Mouse (Mus musculus) hindlimb bud, embryonic 11.5 days (tissue): Measurements from ENCODE around the gene Pmpca.

Experiments used
- DNase-seq: peaks from one replicate; pipeline ENCODE4 v3.0.0-alpha.2; 2012; ENCODE audit warnings: low read depth, low spot score; ENCODE audit errors: extremely low spot score

Gene Pmpca

GRCm38 (mm10) chr2:26389154-26389690 is at the start of gene Pmpca, which contains the start of gene Entr1:
TSS of gene Pmpca (plus strand) at chr2:26389339.
TSS of gene Entr1 (minus strand) at chr2:26389316.
- DNase-seq, result no peak

DNA sequence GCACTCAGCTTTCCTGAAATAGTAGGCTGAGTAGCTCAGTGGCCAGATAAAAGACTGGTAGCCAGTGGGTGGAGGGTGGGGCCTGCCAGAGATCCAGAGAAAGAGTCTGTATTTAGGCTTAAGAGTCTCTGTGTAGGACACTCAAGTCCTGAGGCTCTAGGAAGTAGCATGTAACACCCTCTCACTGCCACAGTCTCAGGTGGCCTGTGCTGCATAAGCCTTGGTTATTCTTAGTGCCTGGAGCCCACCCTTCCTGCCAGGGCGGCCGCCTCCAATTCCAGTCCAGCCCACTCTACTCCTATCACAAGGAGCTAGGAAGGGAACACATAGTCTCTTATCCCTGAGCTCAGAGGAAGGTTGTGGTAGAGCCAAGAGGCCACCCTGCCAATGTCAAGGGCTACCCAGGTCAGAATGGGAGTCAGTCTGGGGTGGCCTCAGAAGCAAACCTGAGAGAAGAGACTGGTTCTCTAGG is 47.6 kb upstream of the Pmpca start:
- no peak for DNase-seq

DNA sequence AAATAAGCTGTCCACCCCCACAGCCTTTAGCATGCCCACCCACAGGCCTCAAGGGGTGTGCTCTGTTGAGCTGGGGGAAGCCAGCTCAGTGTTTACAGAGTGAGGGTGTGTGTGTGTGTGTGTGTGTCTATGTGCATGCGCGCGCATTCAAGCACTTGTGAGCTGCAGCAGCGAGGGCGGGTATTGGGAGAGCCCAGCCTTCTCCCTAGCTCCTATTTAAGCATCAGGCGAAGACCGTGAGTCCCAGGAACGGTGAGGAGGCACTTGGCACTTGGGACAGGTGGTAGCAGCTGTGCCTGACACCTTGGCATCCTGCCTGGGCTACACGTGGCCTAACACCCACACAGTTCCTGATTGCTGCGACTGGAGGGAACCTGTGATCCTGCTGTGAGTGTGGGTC is 47.1 kb upstream of the Pmpca start:
- no peak for DNase-seq

GRCm38 (mm10) chr2:26342609-26343490 is 46.3 kb upstream of the Pmpca start:
- DNase-seq, result no peak

DNA sequence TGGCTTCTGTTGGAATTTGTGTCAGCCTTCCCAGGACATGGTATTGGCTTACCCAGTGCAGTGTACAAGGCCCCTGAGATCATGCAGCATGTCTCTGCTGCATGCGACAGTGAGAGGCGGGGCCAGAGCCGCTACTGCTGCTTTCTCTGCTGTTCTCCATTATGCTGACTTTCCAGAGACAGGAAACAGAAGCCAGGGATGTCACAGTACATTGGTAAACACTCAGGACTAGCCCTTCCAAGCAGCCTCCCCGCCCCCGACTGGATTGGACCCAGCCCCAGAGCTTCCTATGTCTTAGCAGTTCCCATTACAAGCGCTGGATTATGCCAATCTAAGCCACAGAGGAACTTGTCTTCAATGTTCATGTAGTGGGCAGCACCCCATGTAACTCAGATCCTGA is 40.9 kb upstream of the Pmpca start:
- DNase-seq, result no peak

- peak; percentile 63 for DNase-seq
Observed at GRCm38 (mm10) chr2:26351358-26352290, 37.5 kb upstream of the Pmpca start, which contains the start of gene Dnlz. TSS of gene Dnlz (minus strand) at chr2:26352110.

DNA sequence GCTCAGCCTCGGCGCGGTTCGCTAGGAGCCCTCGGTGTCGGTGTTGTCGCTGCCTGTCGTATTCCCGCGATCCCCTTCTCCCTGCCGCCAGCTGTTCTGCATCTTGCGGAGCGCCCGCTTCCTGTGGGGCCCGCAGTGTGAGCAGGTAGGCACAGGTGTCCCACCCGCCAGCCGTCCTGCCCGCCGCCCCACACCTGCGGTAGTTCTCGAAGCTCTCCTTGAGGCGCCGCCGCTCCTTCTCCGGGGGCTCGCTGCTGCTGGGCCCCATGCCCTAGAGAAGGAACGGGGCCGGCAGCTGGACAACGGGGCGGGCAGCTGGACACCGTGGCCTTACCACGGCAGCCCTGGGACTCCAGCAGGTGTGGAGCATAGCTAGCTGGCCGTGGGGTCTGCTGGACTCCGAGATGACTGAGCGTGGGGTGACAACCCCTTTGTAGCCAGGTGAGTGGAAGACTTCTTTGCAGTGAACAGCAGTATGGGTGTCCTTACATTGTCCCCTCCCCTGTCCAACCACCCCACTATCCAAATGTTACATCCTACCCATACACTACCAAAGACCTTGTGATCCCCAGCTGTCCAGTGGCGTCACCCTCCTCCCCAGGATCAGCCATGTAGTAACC is 36.7 kb upstream of the Pmpca start:
- DNase-seq, result no peak

- no peak for DNase-seq
Observed at GRCm38 (mm10) chr2:26353066-26353980, 35.8 kb upstream of the Pmpca start.

- no peak for DNase-seq
Observed at GRCm38 (mm10) chr2:26354401-26354800, 34.7 kb upstream of the Pmpca start.

DNA sequence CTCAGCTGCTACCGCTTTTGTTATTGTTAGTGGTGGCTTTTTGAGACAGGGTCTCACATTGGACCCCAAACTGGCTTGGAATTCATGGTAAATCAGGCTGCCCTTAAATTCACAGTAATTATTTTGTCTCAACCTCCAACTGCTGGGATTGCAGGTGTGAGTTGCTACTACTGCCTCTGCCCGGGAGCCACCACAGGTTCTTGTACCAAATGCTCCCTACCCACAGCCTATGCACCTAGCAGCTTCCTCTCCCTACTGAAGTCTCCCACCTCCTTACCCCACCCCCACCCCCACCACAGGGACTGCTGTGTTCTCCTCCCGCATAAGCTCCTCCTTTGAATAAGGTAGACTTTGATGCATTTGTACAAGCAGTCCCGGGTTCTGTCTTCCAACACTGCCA is 32.9 kb upstream of the Pmpca start:
- DNase-seq, result no peak

GRCm38 (mm10) chr2:26356678-26357077 is 32.5 kb upstream of the Pmpca start:
- no peak for DNase-seq

DNA sequence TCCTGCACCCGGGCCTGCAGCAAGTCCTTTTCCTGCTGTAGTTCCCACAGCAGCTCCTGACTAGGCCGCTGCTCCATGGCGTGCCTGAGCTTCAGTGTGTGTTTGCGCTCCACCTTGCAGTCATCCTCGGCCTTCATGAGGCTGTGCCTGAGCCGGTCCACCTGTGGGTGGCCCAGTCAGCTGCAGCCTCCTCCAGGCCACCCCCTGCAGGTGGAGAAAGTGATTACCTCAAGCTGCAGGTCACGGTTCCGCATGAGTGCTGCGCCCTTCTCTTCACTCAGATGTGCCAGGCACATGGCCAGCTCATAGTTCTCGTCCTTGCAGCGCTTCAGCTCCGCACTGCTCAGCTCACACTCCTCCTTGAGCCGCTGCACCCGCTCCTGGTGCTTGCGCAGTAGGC is 31.7 kb upstream of the Pmpca start:
- DNase-seq, result no peak

DNA sequence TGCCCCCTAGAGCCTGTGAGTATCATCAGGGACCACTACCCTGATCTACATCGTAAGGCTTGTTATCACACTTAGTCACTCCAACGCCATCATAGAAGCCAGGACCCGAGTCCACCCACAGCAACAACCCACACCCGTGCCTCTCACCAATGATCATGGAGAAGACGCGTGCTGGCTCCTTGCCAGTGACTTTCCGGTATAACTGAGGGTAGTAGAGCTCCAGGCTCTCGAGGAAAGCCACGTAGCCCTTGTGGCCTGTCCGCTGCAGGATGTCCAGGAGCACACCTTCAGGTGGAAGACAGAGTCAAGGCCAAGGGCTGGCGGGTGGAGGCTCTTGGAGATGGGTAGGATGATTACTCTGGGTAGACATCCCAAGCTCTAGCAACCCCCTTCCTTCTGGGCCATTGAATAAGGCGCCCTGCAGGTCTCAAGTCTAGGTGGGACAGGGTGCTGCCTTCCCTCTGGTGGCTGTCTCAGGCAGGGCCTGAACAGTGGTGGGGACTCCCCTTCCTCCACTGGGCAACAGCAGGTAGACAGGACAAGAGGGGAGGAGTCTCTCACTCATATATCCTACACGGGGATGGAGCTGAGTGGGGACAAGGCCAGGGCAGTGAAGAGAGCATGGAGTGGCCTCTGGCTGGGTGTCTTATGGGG is 30.3 kb upstream of the Pmpca start:
- DNase-seq, result no peak

DNA sequence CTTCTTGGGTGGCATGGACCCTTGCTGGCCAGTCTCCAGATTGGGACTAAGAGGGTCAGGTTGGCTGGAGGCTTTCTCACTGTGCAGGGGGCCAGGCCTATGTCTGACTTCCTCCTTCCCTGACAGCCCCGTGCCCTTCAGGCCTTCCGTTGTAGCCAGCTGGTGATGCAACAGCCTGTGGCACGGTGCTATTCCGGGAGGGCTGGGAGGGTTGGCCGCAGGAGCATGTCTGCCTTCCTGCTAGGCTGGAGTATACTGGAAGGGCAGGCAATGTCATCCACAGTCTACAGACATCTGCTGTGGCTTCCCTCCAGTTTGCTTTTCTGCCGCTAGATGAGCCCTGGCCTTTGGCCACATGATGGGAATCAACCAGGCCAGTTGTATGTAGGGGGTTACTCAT is 29.2 kb upstream of the Pmpca start:
- no peak for DNase-seq

GRCm38 (mm10) chr2:26360772-26361171 is 28.4 kb upstream of the Pmpca start, which contains the start of gene Card9:
TSS of gene Card9 (minus strand) at chr2:26360918.
- DNase-seq, result no peak

DNA sequence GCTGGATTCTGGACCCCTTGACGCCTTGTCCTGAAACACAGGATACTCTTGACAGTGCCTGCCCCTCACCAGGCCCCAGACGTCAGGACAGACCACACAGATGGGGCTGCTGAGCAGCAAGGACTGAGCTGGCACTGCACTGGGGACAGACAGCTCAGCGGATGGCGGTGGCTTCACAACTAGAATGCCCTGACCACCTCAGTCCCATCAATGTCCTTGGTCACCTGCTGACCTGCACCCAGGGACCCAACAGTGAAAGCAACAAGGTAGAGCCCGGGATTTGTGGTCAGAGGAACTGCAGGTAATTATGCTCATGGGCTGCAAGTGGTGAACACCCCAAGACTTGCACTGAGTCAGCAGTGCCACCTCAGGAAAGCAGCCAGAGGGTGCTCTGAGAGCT is 26.1 kb upstream of the Pmpca start:
- no peak for DNase-seq

GRCm38 (mm10) chr2:26363481-26363880 is 25.7 kb upstream of the Pmpca start:
- no peak for DNase-seq

DNA sequence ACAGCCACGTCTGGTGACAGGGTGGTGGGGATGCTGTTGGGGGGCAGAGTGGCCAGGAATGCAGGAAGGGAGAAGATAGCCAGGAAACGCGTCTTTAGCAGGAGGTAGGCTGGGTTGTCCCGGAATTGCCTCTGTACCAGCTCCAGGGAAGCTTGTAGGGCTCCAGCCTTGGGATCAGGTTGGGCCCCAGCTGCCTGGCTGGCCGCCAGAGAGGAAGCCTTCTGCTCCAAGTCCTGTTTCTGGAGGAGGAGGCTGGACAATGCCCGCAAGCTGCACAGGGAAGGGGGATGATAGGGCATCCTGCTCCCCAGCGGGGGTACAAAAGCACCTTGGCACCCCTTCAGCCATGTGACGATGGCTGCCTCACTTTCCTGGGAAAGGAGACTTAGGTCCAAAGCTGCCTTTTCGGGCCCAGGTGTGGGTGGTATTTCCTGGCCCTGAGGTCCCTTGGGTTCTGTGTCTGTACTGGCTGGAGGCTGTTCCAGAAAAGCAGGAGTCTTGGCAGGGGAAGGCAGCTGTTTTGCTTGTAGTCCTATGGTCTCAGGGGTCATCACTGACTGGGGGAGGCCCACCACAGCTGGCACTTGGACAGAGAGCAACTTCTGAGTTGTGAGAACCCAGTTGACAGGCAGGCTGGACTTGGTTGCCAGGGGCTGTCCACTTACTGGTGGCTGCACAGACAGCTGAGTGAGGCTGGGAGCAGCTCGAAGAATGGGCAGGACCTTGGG is 24.2 kb upstream of the Pmpca start:
- no peak for DNase-seq

GRCm38 (mm10) chr2:26367911-26368310 is 21.2 kb upstream of the Pmpca start:
- DNase-seq, result no peak
